Mouse (Mus musculus): ENCODE measurements at regions not wholly inside any gene's neighbourhood (a gene's known extent, or its start where the extent isn't known, plus 50 kb on each side); places are given as distances from the start of the nearest gene placed in this dataset.

- DNase-seq (ENCODE audit: low read depth), result no peak
Observed at GRCm38 (mm10) chr3:147180711-147181110, 328.5 kb downstream of the Ttll7 start.

GRCm38 (mm10) chr3:147181501-147182365 is 329.6 kb downstream of the Ttll7 start:
- no peak for DNase-seq (ENCODE audit: low read depth)

DNA sequence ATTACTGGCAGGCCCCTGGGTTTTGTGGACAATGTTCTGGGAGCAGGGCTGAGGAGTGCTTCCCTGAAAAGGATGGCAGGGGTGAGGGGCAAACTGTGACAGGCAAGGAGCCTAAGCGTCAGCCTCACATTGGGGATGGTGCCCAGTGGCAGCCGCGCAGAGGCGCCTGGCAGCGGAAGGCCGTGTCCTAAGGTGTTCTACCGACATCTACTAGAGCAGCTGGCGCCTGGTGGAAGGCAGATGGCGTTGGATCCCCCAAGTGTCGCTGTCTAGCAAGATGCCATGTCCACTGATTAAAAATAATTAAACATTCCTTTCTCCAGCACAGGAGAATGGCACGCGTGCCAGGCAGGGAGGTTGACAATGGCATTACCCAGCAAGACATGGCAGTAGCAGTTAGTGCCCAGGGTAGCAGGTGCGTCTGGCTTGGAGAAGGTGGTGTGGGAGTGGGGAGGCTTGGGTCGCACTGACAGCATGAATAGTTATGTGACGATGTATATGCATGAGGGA is 330.3 kb downstream of the Ttll7 start:
- no peak for DNase-seq (ENCODE audit: low read depth)

DNA sequence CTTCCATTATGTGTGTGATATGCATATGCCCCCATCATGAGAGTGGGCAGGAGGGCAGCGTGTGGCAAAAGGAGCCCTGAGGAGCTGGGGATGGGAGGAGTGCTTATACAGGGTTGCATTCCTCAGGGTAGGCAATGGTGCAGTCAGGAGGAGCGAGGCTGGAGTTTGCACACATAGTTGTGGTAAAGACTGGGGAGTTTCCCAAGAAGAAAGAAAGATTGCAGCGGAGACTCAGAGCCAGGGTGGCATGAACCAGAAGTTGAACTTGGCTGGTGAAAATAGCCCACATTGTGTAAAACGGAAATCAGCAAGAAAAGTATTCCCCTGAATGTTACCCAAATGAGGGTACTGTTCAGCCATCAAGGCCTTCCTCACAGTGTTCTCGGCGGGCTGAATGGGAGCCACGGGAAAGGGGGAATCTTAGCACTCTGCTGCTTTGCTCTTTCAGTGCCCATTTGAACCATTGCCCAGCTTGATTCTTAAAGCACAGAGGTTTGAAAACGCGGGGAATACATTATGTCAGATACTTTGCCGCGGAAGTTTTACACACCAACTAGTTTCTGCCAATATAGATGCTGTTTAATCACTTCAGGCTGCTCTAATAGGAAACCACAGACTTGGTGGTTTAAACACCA is 331.6 kb downstream of the Ttll7 start:
- no peak for DNase-seq (ENCODE audit: low read depth)

GRCm38 (mm10) chr3:147189737-147190136 is 337.6 kb downstream of the Ttll7 start:
- DNase-seq (ENCODE audit: low read depth), result no peak

DNA sequence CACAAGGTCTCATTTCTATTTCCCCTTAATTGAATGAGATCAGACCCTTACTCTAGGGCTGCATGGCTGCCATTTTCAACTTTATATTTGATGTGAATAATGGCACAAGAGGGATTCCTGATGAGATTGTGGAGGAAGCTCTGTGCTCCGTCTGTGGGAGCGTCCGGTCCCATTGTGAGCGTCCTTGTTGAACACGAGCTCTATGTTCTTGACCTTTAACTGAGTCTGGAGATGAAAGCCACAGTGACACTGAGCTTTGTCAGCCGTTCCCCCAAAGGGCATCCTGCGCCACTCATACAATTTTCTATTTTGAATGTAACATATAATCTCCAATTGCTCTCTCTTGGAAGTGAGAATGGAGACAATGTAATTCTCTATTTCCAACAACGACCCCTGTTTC is 344.5 kb downstream of the Ttll7 start:
- DNase-seq (ENCODE audit: low read depth), result no peak

DNA sequence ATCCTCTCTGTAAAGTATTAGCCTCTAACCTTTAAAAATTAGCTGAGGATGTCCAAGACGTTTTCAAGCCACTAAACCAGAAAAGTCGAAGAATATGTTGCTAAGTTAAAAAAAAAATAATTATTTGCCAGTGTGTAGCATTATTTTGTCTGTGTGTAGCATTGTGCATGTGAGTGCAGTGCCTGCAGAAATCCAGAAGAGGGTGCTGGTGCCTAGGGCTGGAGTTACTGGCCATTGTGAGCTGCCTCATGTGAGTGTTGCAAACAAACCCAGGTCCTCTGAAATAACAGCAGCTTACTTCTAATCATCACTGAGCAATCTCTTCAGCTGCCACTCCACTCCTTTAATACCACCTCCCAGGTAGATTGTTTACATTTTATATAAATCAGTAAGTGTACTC is 345.0 kb downstream of the Ttll7 start:
- DNase-seq (ENCODE audit: low read depth), result peak; percentile 5

DNA sequence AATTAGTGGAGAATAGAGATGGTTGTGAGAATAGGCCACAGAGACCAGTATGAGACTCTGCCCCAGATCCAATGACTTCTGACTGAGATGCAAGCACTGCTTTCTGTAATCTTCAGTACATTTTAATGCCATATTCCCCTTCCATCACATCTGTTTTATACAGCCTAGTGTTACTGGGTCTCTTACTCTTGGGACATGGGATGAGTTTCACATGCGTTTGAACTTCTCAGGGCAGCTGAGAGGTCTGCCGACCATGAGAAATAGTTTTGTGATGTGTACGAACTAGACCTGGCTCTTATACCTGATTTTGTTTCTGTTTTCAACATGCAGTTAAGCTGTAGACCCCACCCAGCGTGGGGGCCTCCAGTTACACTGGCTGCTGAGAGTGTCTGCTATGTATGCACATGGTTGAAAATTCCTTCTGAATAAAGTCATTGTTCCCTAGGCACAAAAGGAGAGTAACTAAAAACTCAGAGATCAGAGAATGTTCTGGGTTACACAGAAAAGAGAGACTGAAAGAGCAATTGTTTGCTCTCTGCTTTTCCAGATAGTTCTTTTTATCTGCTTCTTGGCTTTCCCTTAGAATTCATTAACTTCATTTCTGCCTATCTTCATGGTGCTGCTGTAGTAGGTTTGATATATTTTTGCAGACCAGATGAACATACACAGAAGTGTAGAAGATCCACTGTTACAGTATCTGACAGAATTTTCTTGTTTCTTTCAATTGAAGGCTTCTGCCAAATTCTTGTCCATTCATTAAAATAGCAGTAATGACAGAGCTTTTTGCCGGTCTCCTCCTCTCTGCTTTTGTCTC is 359.2 kb downstream of the Ttll7 start:
- no peak for DNase-seq (ENCODE audit: low read depth)

- DNase-seq (ENCODE audit: low read depth), result no peak
Observed at GRCm38 (mm10) chr3:147228663-147229062, 376.5 kb downstream of the Ttll7 start.

GRCm38 (mm10) chr3:147230594-147230993 is 378.4 kb downstream of the Ttll7 start:
- DNase-seq (ENCODE audit: low read depth), result no peak

DNA sequence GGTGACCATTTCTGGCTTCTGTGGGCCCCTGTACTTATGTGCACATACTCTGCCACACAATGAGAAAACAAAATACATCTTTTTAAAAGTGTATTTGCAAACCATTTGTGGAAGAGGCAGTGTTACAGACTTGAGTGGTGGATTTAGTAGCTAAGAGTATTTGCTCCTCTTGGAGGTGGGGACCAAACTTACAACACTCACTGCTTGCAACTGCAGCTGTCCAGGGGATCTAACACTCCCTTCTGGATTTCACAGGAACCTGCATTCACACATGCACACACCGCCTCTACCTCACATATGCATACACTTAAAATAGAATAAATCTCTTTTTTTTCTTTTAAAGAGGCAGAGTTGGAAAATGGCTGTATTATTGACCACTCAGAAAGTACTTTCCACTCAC is 386.2 kb downstream of the Ttll7 start:
- no peak for DNase-seq (ENCODE audit: low read depth)

DNA sequence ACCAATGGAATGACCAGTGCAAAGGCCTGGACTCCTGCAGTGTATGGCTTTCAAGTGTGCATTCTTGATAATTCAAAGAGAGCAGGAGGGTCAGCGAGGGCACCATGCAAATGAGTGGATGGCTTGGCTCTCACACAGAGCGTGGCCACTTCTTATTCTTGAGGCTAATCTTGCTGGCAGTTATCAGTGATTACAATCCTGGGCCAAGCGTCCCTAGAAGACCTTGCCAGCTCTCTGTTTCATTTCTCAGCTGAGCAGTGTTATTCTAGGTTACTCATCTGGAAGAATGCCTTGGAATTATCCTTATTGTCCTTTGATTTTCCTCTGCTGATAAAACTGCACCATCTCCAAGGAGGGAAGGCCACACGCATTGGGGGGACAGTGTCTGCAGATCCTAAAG is 388.5 kb downstream of the Ttll7 start:
- no peak for DNase-seq (ENCODE audit: low read depth)

DNA sequence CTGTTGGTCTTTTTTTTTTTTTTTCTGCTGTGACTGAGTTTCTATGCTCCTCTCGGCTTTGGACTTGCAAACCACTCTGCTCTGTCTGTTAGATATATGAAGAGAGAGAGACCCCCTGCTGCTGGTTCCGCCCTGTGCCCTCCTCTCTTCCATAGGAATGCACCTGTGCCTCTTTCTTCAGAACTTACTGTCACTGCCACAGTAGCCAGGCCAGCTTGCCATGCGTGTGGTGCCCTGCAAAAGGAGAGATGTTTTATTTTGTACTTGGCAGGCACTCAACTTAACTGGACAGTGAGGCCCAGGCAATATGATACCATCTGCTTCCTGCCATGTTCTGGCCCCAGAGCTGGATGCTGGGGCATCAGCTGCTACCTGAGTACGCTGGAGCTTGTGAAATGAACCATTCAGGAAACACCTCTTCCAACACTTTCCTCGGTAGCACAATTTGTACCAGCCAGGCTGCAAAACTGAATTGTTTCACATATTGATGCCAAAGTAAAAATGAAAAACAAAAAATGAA is 392.8 kb downstream of the Ttll7 start:
- DNase-seq (ENCODE audit: low read depth), result no peak

DNA sequence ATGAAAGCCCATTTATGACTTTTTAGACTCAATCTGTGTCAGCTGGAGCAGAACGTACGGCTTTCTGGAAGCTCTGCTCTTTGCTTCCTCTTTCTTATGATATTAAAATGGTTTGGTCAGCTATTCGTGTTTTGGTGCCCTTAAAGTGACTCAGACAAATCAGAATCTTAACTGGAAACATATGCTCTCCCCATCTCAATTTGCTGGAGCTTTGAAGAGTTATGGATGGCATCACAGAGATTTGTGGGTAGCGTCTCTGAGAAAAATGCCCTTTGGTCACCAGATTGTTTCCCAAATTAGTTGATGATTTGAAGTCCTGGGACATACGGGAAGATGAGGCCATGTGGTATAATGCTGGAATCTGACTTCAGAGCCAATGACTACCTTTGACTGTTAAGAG is 394.0 kb downstream of the Ttll7 start:
- DNase-seq (ENCODE audit: low read depth), result no peak

- no peak for DNase-seq (ENCODE audit: low read depth)
Observed at GRCm38 (mm10) chr3:147249466-147249865, 397.3 kb downstream of the Ttll7 start.

GRCm38 (mm10) chr3:147249906-147250305 is 397.7 kb downstream of the Ttll7 start:
- DNase-seq (ENCODE audit: low read depth), result no peak

GRCm38 (mm10) chr3:147252226-147252788 is 400.1 kb downstream of the Ttll7 start:
- DNase-seq (ENCODE audit: low read depth), result no peak

DNA sequence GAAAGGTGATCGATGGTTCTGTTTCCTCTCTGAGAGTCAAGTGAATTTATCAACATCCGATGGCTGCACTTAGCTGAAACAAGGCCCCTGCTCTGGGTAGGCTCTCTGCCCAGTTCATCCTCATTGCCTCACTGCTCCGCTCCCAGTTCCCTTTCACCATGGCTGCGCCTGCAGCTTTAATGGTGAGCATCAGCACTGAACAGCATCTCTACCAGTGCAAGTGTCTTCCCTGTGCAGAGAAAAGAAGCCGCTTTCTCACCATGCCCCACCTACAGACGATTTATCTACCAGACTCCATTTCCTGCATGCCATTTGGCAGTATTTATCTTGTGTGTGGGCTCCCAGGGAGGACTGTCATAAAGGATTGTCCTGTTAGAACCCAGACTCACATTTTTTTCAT is 400.6 kb downstream of the Ttll7 start:
- DNase-seq (ENCODE audit: low read depth), result no peak

- no peak for DNase-seq (ENCODE audit: low read depth)
Observed at GRCm38 (mm10) chr3:147254454-147254853, 402.3 kb downstream of the Ttll7 start.

GRCm38 (mm10) chr3:147260958-147261595 is 408.9 kb downstream of the Ttll7 start:
- DNase-seq (ENCODE audit: low read depth), result no peak

- DNase-seq (ENCODE audit: low read depth), result no peak
Observed at GRCm38 (mm10) chr3:147266556-147266955, 414.4 kb downstream of the Ttll7 start.

Measured in 416B (cell line).